ENCODE assay signal across 8 mouse cellular contexts in genomic region chr3:142474349-142474983, GRCm38 (mm10). TPM values are rescaled to one million over a fixed set of nuclear protein-coding genes. Genes with fewer than 3 reads are reported as not detected.
DNase-seq lines count a peak whose midpoint lies in the region; ATAC-seq and TF ChIP-seq lines count a peak whose summit lies in the region.

No protein-coding gene starts in this region.

- H3K4me1 ChIP-seq in stomach, postnatal 0 days (replicated peaks; ENCODE audit: control insufficient read depth, insufficient read depth), result no peaks in the 10 kb centered on the region

- no peak overlapping the region; the same call in 1 of the 2 replicates for H3K4me2 ChIP-seq in stomach, postnatal 0 days (replicated peaks; ENCODE audit: low read depth)

- H3K27me3 ChIP-seq in stomach, postnatal 0 days (ENCODE audit: control insufficient read depth, insufficient read depth, low read length), result no peaks in the 10 kb centered on the region

- ATAC-seq in megakaryocyte, adult 5-6 weeks (ENCODE audit: poor library complexity, severe bottlenecking), result peak; percentile 66
- ATAC-seq in stomach, postnatal 0 days (ENCODE audit: low FRiP score, low TSS enrichment), result peak; percentile 57; the same call in 1 of the 2 replicates

- TF ChIP-seq EP300 in stomach, postnatal 0 days (optimal IDR thresholded peaks at IDR 0.05), result no peak

- no peak overlapping the region for H3K9ac ChIP-seq in stomach, postnatal 0 days (ENCODE audit: low read length)

- no peak for DNase-seq in gastrocnemius, adult 2 months
- DNase-seq in gastrocnemius, postnatal 4 days (ENCODE audit: low spot score in 2 of 2), result no peak
- peak; percentile 69 for DNase-seq in CD4-positive, CD25-positive, alpha-beta regulatory T cell, adult 2 months (ENCODE audit: low read depth, low spot score)
- peak; percentile 42 for DNase-seq in embryo, embryonic 9.5 days (ENCODE audit: extremely low spot score)
- peak; percentile 75 for DNase-seq in induced T-regulatory cell, adult 2 months (ENCODE audit: low read depth)
- DNase-seq in stomach, postnatal 0 days (ENCODE audit: low spot score), result no peak
- no peak for DNase-seq in cerebellum, postnatal 4 days (ENCODE audit: low spot score in 2 of 2)

- no peaks in the 10 kb centered on the region for H3K9me3 ChIP-seq in stomach, postnatal 0 days (ENCODE audit: control insufficient read depth, low read length)

- intact Hi-C loops in gastrocnemius, adult 2 months (cut with DNase I), result no loop called here

- no peak overlapping the region for H3K27ac ChIP-seq in gastrocnemius, adult 2 months
- no peak overlapping the region for H3K27ac ChIP-seq in stomach, postnatal 0 days (replicated peaks)

- H3K4me3 ChIP-seq in gastrocnemius, adult 2 months, result peak overlapping the region; percentile 48
- no peak overlapping the region for H3K4me3 ChIP-seq in stomach, postnatal 0 days (ENCODE audit: low read depth, low read length)

- no peaks in the 10 kb centered on the region for H3K36me3 ChIP-seq in stomach, postnatal 0 days (ENCODE audit: control insufficient read depth, insufficient read depth, low read length)

- WGBS in stomach, postnatal 0 days, result 14% methylated on average over 11 of the region's 11 CpGs

- peak; percentile 87 for TF ChIP-seq CTCF in gastrocnemius, adult 2 months (IDR thresholded peaks at IDR 0.05)
- peak; percentile 94 for TF ChIP-seq CTCF in stomach, postnatal 0 days (IDR thresholded peaks at IDR 0.05; ENCODE audit: low read depth)

RNA-seq across cellular contexts. Expression of gene Gbp5, which starts 19.3 kb away (rescaled TPM):
- 1 to 10 TPM; 1.5 to 5.5 TPM for total RNA-seq in gastrocnemius, adult 2 months (2021)
- 1 to 10 TPM; 3.0 TPM for total RNA-seq in gastrocnemius, postnatal 4 days (2021)
- 2.9 and 3.6 TPM in 2 replicates for total RNA-seq in megakaryocyte, adult 5-6 weeks (2015)
- total RNA-seq in megakaryocyte, adult 5-6 weeks (2017), result 4.9 and 5.0 TPM in 2 replicates
- 0.17 and 0.18 TPM in 2 replicates for polyA plus RNA-seq in stomach, postnatal 0 days (2015; fragmentation: Nextera tagmentation; extraction: Ambion mirVana)

RNA-seq across cellular contexts. Expression of gene Gbp7, which starts 55.7 kb away (rescaled TPM):
- total RNA-seq in gastrocnemius, adult 2 months (2021), result 10 to 100 TPM in 1 of 2 experiments, 1 to 10 TPM in 1; 6.3 to 28.4 TPM
- total RNA-seq in gastrocnemius, postnatal 4 days (2021), result 1 to 10 TPM; 6.4 to 6.7 TPM
- 16.0 and 16.6 TPM in 2 replicates for total RNA-seq in megakaryocyte, adult 5-6 weeks (2015)
- 17.8 and 18.4 TPM in 2 replicates for total RNA-seq in megakaryocyte, adult 5-6 weeks (2017)
- polyA plus RNA-seq in stomach, postnatal 0 days (2015; fragmentation: Nextera tagmentation; extraction: Ambion mirVana), result 3.8 and 4.2 TPM in 2 replicates

Comparison
In these comparisons a context has a peak if more than half of its experiments do, and no peak if none do; other contexts are left out.
1. DNase-seq: peak in CD4-positive, CD25-positive, alpha-beta regulatory T cell, adult 2 months (single experiment), embryo, embryonic 9.5 days (single experiment) and induced T-regulatory cell, adult 2 months (single experiment); none in gastrocnemius, adult 2 months (single experiment), gastrocnemius, postnatal 4 days (0 of 2), stomach, postnatal 0 days (single experiment) and cerebellum, postnatal 4 days (0 of 2).